Mouse (Mus musculus): ENCODE measurements around the gene Akap9. TPM values are rescaled to one million over a fixed set of nuclear protein-coding genes. Genes with fewer than 3 reads are reported as not detected.

The Akap9 gene
- polyA plus RNA-seq, 1 experiment from 2014 or later: 51.3 TPM

- no peak overlapping the region for H3K4me3 ChIP-seq
- H3K27me3 ChIP-seq (replicated peaks): no peaks in the 10 kb centered on the region
- no peak overlapping the region for H3K9ac ChIP-seq
- H3K9me3 ChIP-seq (replicated peaks): no peaks in the 10 kb centered on the region
- peaks cover 76% of the 10 kb centered on the region for H3K36me3 ChIP-seq
- H3K4me1 ChIP-seq: no peaks in the 10 kb centered on the region
- 0 out of 2 replicates have a peak, but pooled peaks have one; percentile 18 for ATAC-seq
- H3K27ac ChIP-seq: no peak overlapping the region
- WGBS (ENCODE audit: insufficient replicate concordance): 86% methylated on average over 18 of the region's 18 CpGs
- H3K4me2 ChIP-seq: no peak overlapping the region
These were observed 138.7 kb downstream of the Akap9 start for GRCm38 (mm10) chr5:4066476-4067115.

- peaks cover 70% of the 10 kb centered on the region for H3K36me3 ChIP-seq
- 70% methylated on average over 3 of the region's 3 CpGs for WGBS (ENCODE audit: insufficient replicate concordance)
- no peak for ATAC-seq
These were observed 139.3 kb downstream of the Akap9 start for GRCm38 (mm10) chr5:4067203-4067602.

GRCm38 (mm10) chr5:4079086-4079485, 151.2 kb downstream of the Akap9 start:
- peaks cover 71% of the 10 kb centered on the region for H3K36me3 ChIP-seq

More at GRCm38 (mm10) chr5:4067203-4067602, 139.3 kb downstream of the Akap9 start:
- Histone ChIP-seq H3K27ac (no peak overlapping the region), H3K9ac (no peak overlapping the region), H3K9me3 (replicated peaks) (no peaks in the 10 kb centered on the region), H3K27me3 (replicated peaks) (no peaks in the 10 kb centered on the region), H3K4me3 (no peak overlapping the region), H3K4me1 (no peaks in the 10 kb centered on the region), H3K4me2 (no peak overlapping the region)

GRCm38 (mm10) chr5:4080861-4081260, 153.0 kb downstream of the Akap9 start:
- Histone ChIP-seq H3K4me3 (no peak overlapping the region), H3K9ac (no peak overlapping the region), H3K36me3 (peaks cover 87% of the 10 kb centered on the region), H3K4me1 (no peaks in the 10 kb centered on the region), H3K4me2 (no peak overlapping the region), H3K27me3 (replicated peaks) (no peaks in the 10 kb centered on the region), H3K9me3 (replicated peaks) (no peaks in the 10 kb centered on the region), H3K27ac (no peak overlapping the region)
- no peak for ATAC-seq
- WGBS (ENCODE audit: insufficient replicate concordance): 79% methylated on average over 2 of the region's 2 CpGs

More at GRCm38 (mm10) chr5:4079086-4079485, 151.2 kb downstream of the Akap9 start:
- Histone ChIP-seq H3K9ac (no peak overlapping the region), H3K27ac (no peak overlapping the region), H3K27me3 (replicated peaks) (no peaks in the 10 kb centered on the region), H3K4me3 (no peak overlapping the region), H3K4me1 (no peaks in the 10 kb centered on the region), H3K9me3 (replicated peaks) (no peaks in the 10 kb centered on the region), H3K4me2 (no peak overlapping the region)
- no peak for ATAC-seq
- 87% methylated on average over 3 of the region's 3 CpGs for WGBS (ENCODE audit: insufficient replicate concordance)

- H3K27ac ChIP-seq: no peak overlapping the region
- no peak overlapping the region for H3K4me3 ChIP-seq
- no peak for ATAC-seq
- H3K9me3 ChIP-seq (replicated peaks): no peaks in the 10 kb centered on the region
- H3K4me1 ChIP-seq: no peaks in the 10 kb centered on the region
- no peaks in the 10 kb centered on the region for H3K27me3 ChIP-seq (replicated peaks)
- no peak overlapping the region for H3K4me2 ChIP-seq
- WGBS (ENCODE audit: insufficient replicate concordance): 66% methylated on average over 2 of the region's 2 CpGs
- no peak overlapping the region for H3K9ac ChIP-seq
- peaks cover 89% of the 10 kb centered on the region for H3K36me3 ChIP-seq
These were observed 153.7 kb downstream of the Akap9 start for GRCm38 (mm10) chr5:4081513-4081912.

- 86% methylated on average over 7 of the region's 7 CpGs for WGBS (ENCODE audit: insufficient replicate concordance)
- no peak overlapping the region for H3K9ac ChIP-seq
- H3K4me3 ChIP-seq: no peak overlapping the region
- H3K4me2 ChIP-seq: no peak overlapping the region
- H3K27ac ChIP-seq: no peak overlapping the region
- ATAC-seq: no peak
- no peaks in the 10 kb centered on the region for H3K4me1 ChIP-seq
- H3K36me3 ChIP-seq: peaks cover 96% of the 10 kb centered on the region
- no peaks in the 10 kb centered on the region for H3K27me3 ChIP-seq (replicated peaks)
- no peaks in the 10 kb centered on the region for H3K9me3 ChIP-seq (replicated peaks)
These were observed 157.1 kb downstream of the Akap9 start for GRCm38 (mm10) chr5:4084948-4085347.

GRCm38 (mm10) chr5:4086309-4086708, 158.5 kb downstream of the Akap9 start:
- Histone ChIP-seq H3K4me3 (no peak overlapping the region), H3K9ac (no peak overlapping the region), H3K4me1 (no peaks in the 10 kb centered on the region), H3K36me3 (peaks cover 95% of the 10 kb centered on the region), H3K4me2 (no peak overlapping the region), H3K9me3 (replicated peaks) (no peaks in the 10 kb centered on the region), H3K27ac (no peak overlapping the region), H3K27me3 (replicated peaks) (no peaks in the 10 kb centered on the region)
- no peak for ATAC-seq
- WGBS (ENCODE audit: insufficient replicate concordance): 81% methylated on average over 4 of the region's 4 CpGs

- H3K9ac ChIP-seq: no peak overlapping the region
- no peaks in the 10 kb centered on the region for H3K9me3 ChIP-seq (replicated peaks)
- H3K4me3 ChIP-seq: no peak overlapping the region
- peaks cover 92% of the 10 kb centered on the region for H3K36me3 ChIP-seq
- H3K4me1 ChIP-seq: no peaks in the 10 kb centered on the region
- 74% methylated on average over 5 of the region's 5 CpGs for WGBS (ENCODE audit: insufficient replicate concordance)
- ATAC-seq: no peak
- no peaks in the 10 kb centered on the region for H3K27me3 ChIP-seq (replicated peaks)
- H3K27ac ChIP-seq: no peak overlapping the region
- H3K4me2 ChIP-seq: no peak overlapping the region
These were observed 160.3 kb downstream of the Akap9 start for GRCm38 (mm10) chr5:4088190-4088589.

GRCm38 (mm10) chr5:4094471-4094870, 166.6 kb downstream of the Akap9 start:
- Histone ChIP-seq H3K9me3 (replicated peaks) (no peaks in the 10 kb centered on the region), H3K4me1 (no peaks in the 10 kb centered on the region), H3K9ac (no peak overlapping the region), H3K27ac (no peak overlapping the region), H3K27me3 (replicated peaks) (no peaks in the 10 kb centered on the region), H3K4me3 (no peak overlapping the region), H3K4me2 (no peak overlapping the region), H3K36me3 (peaks cover 66% of the 10 kb centered on the region)
- WGBS (ENCODE audit: insufficient replicate concordance): 91% methylated on average over 5 of the region's 5 CpGs
- no peak for ATAC-seq

GRCm38 (mm10) chr5:4101031-4101430, 173.2 kb downstream of the Akap9 start:
- WGBS (ENCODE audit: insufficient replicate concordance): 83% methylated on average over 4 of the region's 4 CpGs

GRCm38 (mm10) chr5:4101770-4102169, 173.9 kb downstream of the Akap9 start:
- no peak overlapping the region for H3K4me3 ChIP-seq
- H3K27ac ChIP-seq: no peak overlapping the region
- no peaks in the 10 kb centered on the region for H3K9me3 ChIP-seq (replicated peaks)
- ATAC-seq: no peak
- WGBS (ENCODE audit: insufficient replicate concordance): 89% methylated on average over 2 of the region's 2 CpGs
- H3K4me2 ChIP-seq: no peak overlapping the region
- no peaks in the 10 kb centered on the region for H3K27me3 ChIP-seq (replicated peaks)
- peaks cover 20% of the 10 kb centered on the region for H3K4me1 ChIP-seq
- no peak overlapping the region for H3K9ac ChIP-seq
- peaks cover 46% of the 10 kb centered on the region for H3K36me3 ChIP-seq

More at GRCm38 (mm10) chr5:4101031-4101430, 173.2 kb downstream of the Akap9 start:
- no peak for ATAC-seq
- H3K4me2 ChIP-seq: no peak overlapping the region
- no peak overlapping the region for H3K27ac ChIP-seq
- no peaks in the 10 kb centered on the region for H3K27me3 ChIP-seq (replicated peaks)
- peaks cover 20% of the 10 kb centered on the region for H3K4me1 ChIP-seq
- no peaks in the 10 kb centered on the region for H3K9me3 ChIP-seq (replicated peaks)
- H3K36me3 ChIP-seq: peaks cover 46% of the 10 kb centered on the region
- no peak overlapping the region for H3K9ac ChIP-seq
- no peak overlapping the region for H3K4me3 ChIP-seq

GRCm38 (mm10) chr5:4103626-4104340, 175.9 kb downstream of the Akap9 start:
- H3K9ac ChIP-seq: peak overlapping the region; percentile 82
- peaks cover 20% of the 10 kb centered on the region for H3K4me1 ChIP-seq
- peak overlapping the region; percentile 87 for H3K27ac ChIP-seq
- peak; percentile 41 for ATAC-seq
- no peaks in the 10 kb centered on the region for H3K27me3 ChIP-seq (replicated peaks)
- H3K4me3 ChIP-seq: peak overlapping the region; percentile 81
- 2% methylated on average over 41 of the region's 41 CpGs for WGBS (ENCODE audit: insufficient replicate concordance)
- H3K36me3 ChIP-seq: peaks cover 37% of the 10 kb centered on the region
- no peaks in the 10 kb centered on the region for H3K9me3 ChIP-seq (replicated peaks)
- peak overlapping the region; percentile 86 for H3K4me2 ChIP-seq
